Mouse (Mus musculus): ENCODE results near the gene Slc38a3.

The Slc38a3 gene

DNA sequence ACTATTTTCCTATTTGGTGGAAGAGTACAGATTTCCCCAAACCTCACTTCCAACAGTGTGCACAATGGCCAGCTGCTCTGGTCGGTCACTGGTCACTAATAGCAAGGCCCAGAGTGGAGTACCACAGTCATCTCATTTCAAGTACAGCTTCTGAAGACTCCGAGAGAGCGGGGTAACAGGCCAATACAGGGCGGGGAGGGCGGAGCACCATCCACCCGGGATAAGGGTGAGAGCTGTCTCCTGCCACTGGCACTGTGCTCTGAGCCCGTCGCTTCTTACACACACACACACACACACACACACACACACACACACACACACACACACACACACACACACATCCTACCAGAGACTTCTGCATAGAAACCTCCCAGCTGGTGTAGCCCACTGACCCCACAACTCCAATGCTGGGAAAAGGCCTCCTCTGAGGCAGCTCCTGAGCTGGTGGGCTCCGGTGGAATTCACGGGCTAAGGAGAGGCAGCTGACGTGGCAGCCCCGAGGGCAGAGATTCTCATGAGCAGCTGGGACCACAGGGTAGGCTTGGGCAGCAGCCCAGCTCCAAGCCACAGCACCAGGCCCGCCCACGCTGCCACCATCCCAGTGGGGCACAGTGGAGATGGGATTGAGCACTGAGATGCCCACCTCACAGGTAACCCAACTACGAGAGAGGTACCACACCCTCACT lies 43.0 kb downstream of the Slc38a3 start:
- TF ChIP-seq GATA4 (IDR thresholded peaks at IDR 0.05; ENCODE audit: insufficient replicate concordance, low read length), result no peak

DNA sequence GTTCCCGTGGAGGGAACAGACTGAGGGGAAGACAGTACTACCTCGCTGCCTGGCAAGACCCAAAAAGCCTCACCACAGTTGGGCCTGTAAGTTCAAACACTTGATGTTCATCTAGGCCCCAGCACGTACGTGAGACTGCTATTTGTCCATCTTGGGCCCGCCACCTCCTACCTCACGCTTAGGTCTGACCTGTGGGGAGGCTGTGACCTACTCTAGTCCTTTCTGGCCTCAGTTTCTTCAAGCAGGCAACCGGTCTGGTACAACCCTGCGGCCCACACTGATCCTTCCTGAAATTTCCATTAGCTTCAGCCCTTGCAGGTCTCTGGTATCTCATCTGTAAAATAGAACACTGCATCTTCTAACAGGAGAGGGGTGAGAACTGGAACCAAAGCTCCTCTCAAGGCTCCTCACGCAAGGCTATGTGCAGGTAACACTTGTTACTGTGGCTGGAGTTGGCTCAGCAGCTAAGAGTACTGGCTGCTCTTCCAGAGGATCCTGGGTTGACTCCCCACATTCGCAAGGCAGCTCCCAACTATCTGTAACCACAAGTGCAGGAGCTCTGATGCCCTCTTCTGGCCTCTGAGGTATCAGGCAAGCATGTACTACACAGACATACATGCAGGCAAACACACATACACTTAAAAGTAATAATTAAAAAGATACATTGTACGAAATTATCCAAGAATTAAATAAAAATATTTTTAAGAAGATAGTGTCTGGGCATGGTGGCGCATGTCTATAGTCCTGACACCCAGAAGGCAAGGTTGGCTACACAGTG lies 43.8 kb downstream of the Slc38a3 start:
- no peak for TF ChIP-seq GATA4 (IDR thresholded peaks at IDR 0.05; ENCODE audit: insufficient replicate concordance, low read length)

DNA sequence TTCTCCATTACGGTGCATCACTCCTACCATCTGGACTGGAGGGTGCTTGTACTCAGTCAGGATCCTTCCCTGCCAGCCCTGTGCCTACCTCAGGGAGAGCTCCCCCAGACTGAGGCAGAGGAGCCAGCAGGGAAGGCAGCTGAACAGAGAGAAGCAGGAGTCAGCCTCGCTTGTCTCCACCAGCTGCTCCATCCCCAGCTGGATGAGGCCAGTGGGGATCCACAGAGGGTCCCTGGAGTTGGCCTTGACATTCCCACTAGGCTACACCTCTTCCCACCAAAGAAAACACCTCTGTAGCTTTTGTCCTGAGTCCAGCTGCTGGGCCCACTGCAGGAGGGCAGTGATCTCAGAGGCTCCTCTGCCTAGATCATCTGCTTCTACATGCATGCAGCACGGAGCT lies 44.4 kb downstream of the Slc38a3 start:
- no peak for TF ChIP-seq GATA4 (IDR thresholded peaks at IDR 0.05; ENCODE audit: insufficient replicate concordance, low read length)

DNA sequence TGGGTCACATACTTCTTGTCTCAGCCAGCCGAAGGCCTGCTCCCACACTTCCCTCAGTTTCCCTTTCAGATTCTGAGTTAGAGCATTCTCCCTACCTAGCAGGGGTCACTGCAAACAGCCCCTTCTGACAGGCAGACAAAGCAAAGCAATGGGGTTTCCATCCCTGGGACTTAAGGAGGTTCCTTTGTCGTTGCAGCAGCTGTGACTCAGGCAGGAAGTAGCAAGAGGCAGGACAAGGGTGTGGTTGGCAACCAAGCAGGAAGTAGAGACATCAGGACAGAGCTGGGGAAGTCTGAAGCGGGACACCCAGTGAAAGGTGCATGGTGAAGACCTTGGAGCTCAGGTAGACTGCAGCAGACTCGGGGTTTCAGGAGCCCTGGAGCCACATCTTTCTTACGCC lies 44.8 kb downstream of the Slc38a3 start:
- TF ChIP-seq GATA4 (IDR thresholded peaks at IDR 0.05; ENCODE audit: insufficient replicate concordance, low read length), result no peak

DNA sequence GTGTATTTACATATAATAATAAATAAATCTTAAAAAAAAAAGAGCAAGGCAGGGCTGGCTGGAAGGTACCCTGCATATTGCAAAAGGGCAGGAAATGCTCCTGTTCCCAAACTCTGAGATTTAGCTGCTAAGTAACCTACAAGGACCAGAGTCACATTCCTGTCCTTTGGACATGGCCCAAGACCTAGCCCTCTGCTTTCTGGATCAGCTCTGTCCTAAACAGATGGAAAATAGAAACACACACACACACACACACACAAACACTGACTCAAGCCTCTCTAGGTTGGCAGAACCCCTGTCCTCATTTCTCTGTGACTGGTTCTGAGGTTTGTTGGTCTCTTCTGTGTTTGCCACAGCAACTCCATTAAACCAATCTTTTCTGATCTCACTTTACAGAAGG lies 48.4 kb downstream of the Slc38a3 start:
- TF ChIP-seq GATA4 (IDR thresholded peaks at IDR 0.05; ENCODE audit: insufficient replicate concordance, low read length), result no peak

DNA sequence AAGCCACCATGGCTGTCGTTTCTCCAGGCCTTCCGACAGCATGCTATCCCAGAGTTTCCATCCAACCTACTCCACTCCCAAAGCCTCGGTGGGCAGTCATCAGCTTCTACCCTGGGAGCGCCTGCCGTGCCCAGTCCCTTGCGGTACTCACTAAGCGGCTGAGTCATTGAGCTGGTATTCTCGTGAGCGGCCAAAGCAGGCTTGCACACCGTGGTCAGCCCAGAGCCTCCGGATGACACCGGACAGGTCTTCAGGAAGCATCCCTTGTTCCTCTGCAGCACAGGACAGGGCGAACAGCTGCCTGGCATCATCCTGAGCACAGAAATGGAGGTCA lies 49.8 kb downstream of the Slc38a3 start:
- no peak for TF ChIP-seq GATA4 (IDR thresholded peaks at IDR 0.05; ENCODE audit: insufficient replicate concordance, low read length)

DNA sequence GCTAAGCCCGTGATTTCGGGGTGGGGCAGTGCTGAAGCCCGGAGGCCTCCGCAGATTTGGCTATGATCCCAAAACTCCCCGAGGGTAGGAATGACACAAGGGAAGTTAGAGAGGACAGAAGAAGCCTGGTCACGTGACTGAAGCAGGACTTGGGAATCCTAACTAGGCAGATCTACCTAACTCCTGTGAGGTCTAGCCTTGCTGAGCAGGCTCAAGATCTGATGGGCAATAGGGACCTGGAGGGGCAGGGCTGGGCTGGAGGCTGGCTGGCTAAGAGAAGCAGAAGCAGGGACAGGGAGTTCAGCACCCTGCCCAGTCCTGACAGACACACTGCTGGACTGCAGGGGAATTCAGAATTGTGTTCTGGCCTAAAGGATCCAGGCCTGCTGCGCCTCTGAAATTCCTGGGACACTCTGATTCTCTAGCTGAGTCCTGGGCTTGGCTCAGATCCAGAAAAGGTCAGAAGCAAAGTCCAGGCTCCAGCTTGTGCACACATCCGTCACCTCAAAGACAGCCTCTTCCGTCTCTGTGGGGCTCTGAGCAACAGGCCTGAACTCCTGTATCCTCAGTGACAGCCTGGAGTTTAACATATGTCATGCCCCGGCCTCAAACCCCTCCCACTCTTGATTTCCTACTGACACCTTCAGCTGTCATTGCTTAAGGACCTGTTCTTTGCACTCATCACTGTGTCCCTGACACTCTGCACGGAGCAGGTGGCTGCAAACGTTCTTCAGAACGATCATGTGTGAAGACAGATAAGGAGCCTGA lies 50.4 kb downstream of the Slc38a3 start:
- no peak for TF ChIP-seq GATA4 (IDR thresholded peaks at IDR 0.05; ENCODE audit: insufficient replicate concordance, low read length)

DNA sequence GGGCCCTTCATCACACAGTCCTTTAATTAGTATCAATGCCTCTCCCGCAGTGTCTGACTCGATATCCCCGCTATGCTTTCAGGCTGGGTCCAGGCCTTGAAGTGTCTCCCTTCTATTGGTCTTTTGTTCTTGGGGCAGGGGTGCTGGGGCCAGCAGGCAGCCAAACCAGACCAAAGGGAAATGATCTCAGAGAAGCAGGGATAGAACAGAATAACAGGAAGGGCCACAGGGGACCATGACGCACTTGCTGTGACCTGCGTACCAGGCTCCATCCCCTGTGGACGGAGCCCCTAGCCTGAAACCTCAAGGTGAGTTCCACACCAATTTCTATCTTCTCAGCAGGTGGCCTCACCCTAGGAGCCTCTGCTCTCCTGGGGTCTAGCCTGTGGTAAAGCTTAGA lies 51.2 kb downstream of the Slc38a3 start:
- TF ChIP-seq GATA4 (IDR thresholded peaks at IDR 0.05; ENCODE audit: insufficient replicate concordance, low read length), result no peak

DNA sequence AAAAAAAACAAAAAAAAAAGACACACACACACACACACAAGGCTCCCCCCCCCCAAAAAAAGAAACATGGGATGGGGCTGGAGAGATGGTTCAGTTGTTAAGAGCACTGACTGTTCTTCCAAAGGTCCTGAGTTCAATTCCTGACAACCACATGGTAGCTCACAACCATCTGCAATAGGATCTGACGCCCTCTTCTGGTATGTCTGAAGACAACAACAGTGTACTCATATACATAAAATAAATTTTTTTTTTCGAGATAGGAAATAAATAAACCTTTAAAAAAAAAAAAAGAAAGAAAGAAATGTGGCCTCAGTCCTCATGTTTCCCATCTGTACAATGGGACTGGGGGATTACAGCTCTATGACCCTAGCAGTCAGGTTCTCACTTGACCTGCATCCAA lies 51.9 kb downstream of the Slc38a3 start:
- no peak for TF ChIP-seq GATA4 (IDR thresholded peaks at IDR 0.05; ENCODE audit: insufficient replicate concordance, low read length)

DNA sequence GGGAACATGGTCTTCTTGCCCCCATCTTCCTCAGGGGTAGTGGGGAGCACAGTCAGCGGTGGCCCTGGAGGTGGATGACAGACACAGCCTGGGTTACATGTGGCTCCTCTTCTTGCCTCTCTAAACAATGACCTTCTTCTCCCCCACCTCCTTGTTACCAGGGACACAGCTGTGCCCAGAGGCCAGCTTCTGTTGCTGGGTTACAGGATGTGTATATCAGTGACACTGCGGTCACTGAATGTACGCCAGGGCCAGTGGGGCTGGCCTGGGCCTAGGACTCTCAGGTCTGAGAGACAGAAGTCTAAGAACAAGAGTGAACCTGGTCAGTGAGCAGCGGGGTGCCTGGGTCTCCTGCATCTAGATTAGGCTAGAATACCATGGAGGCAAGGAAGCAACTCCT lies 54.3 kb downstream of the Slc38a3 start:
- no peak for TF ChIP-seq GATA4 (IDR thresholded peaks at IDR 0.05; ENCODE audit: insufficient replicate concordance, low read length)

DNA sequence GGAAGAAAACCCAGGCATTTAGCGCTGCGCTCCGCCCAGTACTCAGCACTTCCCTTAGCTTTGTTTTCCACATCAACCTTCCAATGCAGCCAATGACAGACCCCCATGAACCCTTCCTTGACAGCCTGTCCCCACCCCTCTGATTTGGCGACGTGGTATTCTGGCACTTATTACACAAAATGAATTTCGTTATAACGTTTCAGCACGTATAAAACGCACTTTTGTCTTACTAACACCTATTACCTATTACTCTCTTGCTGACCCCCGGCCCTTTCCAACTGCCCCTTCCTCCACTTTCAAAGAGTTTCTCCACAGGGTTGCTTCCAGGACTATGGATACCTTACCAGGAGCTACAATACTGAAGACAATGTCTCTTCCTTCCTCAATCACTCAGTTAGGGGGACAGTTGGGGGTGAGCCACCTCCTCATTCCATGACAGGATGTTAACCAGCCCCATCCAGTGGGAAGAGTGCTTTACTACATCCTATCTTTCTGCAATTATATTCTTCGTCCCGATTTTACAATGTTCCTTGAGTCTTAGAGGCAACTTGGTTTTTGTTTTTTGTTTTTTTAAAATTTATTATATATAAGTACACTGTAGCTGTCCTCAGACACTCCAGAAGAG lies 56.3 kb downstream of the Slc38a3 start:
- no peak for TF ChIP-seq GATA4 (IDR thresholded peaks at IDR 0.05; ENCODE audit: insufficient replicate concordance, low read length)

DNA sequence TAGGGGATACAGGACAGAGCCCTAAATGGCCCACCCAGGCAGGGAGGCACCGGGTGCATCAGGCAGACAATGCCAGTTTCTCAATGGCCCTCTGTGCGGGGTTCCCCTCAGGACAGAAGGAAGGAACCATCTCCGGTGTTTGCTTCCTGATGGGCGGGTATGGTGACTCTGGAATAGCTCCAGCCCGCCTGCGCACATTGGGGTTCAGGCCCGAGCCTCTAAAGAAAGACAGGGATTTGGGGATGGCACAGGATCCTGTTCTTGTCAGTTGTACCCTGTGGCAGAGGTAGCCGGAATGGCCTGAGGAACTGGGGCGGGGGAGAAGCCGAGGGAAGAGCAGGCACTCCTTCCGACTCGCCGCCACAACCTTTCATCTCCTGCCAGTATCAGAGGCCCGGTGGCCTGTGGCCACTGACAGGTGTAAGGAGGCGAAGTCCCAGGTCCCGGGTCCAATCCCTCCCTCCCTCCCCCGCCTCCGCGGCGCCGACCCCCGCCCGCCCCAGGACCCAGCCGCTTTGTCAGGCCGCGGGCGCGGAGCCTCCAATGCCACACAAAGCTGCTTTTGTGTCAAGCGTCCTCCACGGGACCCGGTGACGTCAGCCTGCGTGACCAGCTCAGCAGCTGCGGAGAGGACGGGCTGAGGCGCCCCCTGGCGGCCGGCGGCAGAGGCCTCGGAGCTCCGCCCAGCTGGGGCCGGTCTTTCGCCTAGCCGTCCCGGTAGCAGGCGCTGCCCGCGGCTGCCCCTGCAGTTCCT lies 57.0 kb downstream of the Slc38a3 start:
- peak; percentile 43; the same call in 1 of the 2 replicates for TF ChIP-seq GATA4 (IDR thresholded peaks at IDR 0.05; ENCODE audit: insufficient replicate concordance, low read length)

DNA sequence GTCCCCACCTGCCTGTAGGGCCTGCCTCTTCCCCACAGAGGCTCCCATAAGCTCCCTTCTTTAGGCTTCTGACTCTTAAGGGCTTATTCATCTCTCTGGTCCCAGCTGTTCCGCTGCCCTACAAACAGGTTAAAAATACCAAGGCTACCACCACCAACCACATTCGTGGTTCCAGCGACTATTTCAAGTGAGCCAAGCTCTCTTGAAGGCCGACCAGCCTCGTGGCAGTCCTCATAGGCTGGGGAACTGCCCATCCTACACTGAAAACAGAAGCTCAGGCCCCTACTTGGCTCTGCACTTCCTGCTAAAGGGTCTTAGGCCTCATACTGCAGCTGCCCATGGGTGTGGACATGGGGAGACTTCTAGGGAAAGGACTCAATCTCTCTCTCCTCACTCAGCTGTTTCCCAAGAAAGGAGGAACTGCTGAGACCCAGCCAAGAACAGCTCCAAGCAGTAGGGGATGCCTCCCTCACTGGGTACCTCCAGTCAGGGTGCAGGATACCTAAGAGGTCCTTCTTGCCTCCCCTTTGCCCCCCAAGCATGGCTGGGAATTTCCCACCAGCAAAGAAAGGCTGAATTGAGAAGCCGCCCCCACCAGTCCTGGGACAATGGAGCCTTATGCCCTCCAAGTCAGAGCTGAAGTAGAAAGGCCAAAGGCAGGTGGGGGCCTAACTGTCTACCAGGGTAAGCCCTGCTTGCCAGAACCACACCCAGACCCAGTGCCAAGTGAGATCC lies 57.7 kb downstream of the Slc38a3 start:
- TF ChIP-seq GATA4 (IDR thresholded peaks at IDR 0.05; ENCODE audit: insufficient replicate concordance, low read length), result no peak

DNA sequence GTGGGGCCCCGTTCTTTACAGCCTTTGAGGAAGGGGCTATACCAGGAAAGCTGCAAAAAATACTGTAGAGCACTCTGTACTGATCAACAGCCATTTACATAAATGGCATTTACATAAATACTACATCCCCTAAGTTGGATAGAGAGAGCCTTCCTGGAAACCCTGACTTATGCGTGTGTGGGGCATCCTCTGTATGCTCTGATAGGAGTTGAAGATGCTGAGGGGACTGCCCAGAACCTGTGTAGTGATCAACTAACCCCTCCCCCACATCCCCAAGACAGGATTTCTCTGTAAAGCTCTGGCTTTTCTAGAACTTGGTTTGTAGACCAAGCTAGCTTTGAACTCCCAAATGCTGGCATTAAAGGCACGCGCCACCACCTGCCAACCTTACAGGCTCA lies 59.9 kb downstream of the Slc38a3 start:
- no peak for TF ChIP-seq GATA4 (IDR thresholded peaks at IDR 0.05; ENCODE audit: insufficient replicate concordance, low read length)
